Mouse (Mus musculus) heart, embryonic 15.5 days (tissue): ENCODE results near the gene Col23a1. TPM values are rescaled to one million over a fixed set of nuclear protein-coding genes. Genes with fewer than 3 reads are reported as not detected.

Experiments
- ATAC-seq: fragments of 200-750 bp; cut with Nextera tagmentation; replicated peaks from 2 replicates; pipeline ENCODE4 v1.8.0; 2017; ENCODE audit warnings: low read depth, moderate TSS enrichment; ENCODE audit not compliant: insufficient number of reproducible peaks, insufficient read depth, low FRiP score
- H3K27ac ChIP-seq: fragments of 300-500 bp; sonication (generic); 2 replicates; pipeline ENCODE4 v1.5.1; 2015; ENCODE audit warnings: mild to moderate bottlenecking, inconsistent platforms
- H3K27me3 ChIP-seq: fragments of 300-500 bp; sonication (generic); 2 replicates; pipeline ENCODE4 v1.6.1; 2015; ENCODE audit warnings: inconsistent platforms
- H3K36me3 ChIP-seq: fragments of 300-500 bp; sonication (generic); 2 replicates; pipeline ENCODE4 v1.6.1; 2015; ENCODE audit warnings: mild to moderate bottlenecking, inconsistent platforms
- H3K4me1 ChIP-seq: fragments of 300-500 bp; sonication (generic); replicated peaks from 2 replicates; pipeline ENCODE4 v1.6.1; 2015; ENCODE audit warnings: inconsistent platforms
- H3K4me2 ChIP-seq: fragments of 300-500 bp; sonication (generic); 2 replicates; pipeline ENCODE4 v1.6.1; 2015; ENCODE audit warnings: inconsistent platforms, mild to moderate bottlenecking, moderate library complexity
- H3K4me3 ChIP-seq: fragments of 300-500 bp; sonication (generic); 2 replicates; pipeline ENCODE4 v1.5.1; 2015; ENCODE audit warnings: mild to moderate bottlenecking, inconsistent platforms
- H3K9ac ChIP-seq: fragments of 300-500 bp; sonication (generic); 2 replicates; pipeline ENCODE4 v1.6.1; 2015; ENCODE audit warnings: mild to moderate bottlenecking, inconsistent platforms
- H3K9me3 ChIP-seq: fragments of 300-500 bp; sonication (generic); replicated peaks from 2 replicates; pipeline ENCODE4 v1.6.1; 2016; ENCODE audit warnings: inconsistent platforms
- WGBS: fragments of 180-500 bp; shearing (Covaris S2); methylation state at CpG from one replicate; pipeline ENCODE4 v1.1.7; 2015; ENCODE audit warnings: mixed read lengths; 5-methylcytosine and 5-hydroxymethylcytosine counted together
- polyA plus RNA-seq: library from polyadenylated mRNA; unstranded; fragments of >200 nt; fragmentation: Nextera tagmentation; extraction: Ambion mirVana; gene quantifications from 2 replicates; pipeline ENCODE4 v1.2.1, GENCODE M21; 2015

Col23a1 gene
- polyA plus RNA-seq, 1 experiment from 2014 or later = 7.2 TPM

- H3K27ac ChIP-seq = no peak overlapping the region
- no peak overlapping the region for H3K4me2 ChIP-seq
- H3K4me3 ChIP-seq = no peak overlapping the region
- H3K27me3 ChIP-seq = peaks cover 8% of the 10 kb centered on the region; the same call in 1 of the 2 replicates
- H3K9ac ChIP-seq = no peak overlapping the region
- no peak for ATAC-seq
- no peaks in the 10 kb centered on the region for H3K4me1 ChIP-seq
- no peaks in the 10 kb centered on the region for H3K9me3 ChIP-seq
- no peaks in the 10 kb centered on the region for H3K36me3 ChIP-seq
- WGBS = 57% methylated on average over 3 of the region's 3 CpGs
These were observed 100.8 kb downstream of the Col23a1 start for GRCm38 (mm10) chr11:51390521-51390920.

GRCm38 (mm10) chr11:51391548-51391947 is 101.8 kb downstream of the Col23a1 start:
- ATAC-seq = no peak

GRCm38 (mm10) chr11:51394301-51394865 is 104.7 kb downstream of the Col23a1 start:
- ATAC-seq = no peak
- 80% methylated on average over 9 of the region's 9 CpGs for WGBS
- Histone ChIP-seq H3K4me3 (no peak overlapping the region), H3K9me3 (no peaks in the 10 kb centered on the region), H3K27ac (no peak overlapping the region), H3K36me3 (no peaks in the 10 kb centered on the region), H3K4me1 (no peaks in the 10 kb centered on the region), H3K4me2 (no peak overlapping the region), H3K27me3 (peaks cover 11% of the 10 kb centered on the region; the same call in 1 of the 2 replicates), H3K9ac (no peak overlapping the region)

More at GRCm38 (mm10) chr11:51391548-51391947, 101.8 kb downstream of the Col23a1 start:
- Histone ChIP-seq H3K4me1 (no peaks in the 10 kb centered on the region), H3K4me3 (no peak overlapping the region), H3K9me3 (no peaks in the 10 kb centered on the region), H3K9ac (no peak overlapping the region), H3K27me3 (peaks cover 8% of the 10 kb centered on the region; the same call in 1 of the 2 replicates), H3K4me2 (no peak overlapping the region), H3K27ac (no peak overlapping the region), H3K36me3 (no peaks in the 10 kb centered on the region)
- WGBS = 42% methylated on average over 4 of the region's 4 CpGs

GRCm38 (mm10) chr11:51396451-51396850 is 106.7 kb downstream of the Col23a1 start:
- Histone ChIP-seq H3K36me3 (no peaks in the 10 kb centered on the region), H3K4me2 (no peak overlapping the region), H3K9ac (no peak overlapping the region), H3K27me3 (0 out of 2 replicates have a peak, but pooled peaks cover 9% of the 10 kb centered on the region), H3K4me3 (no peak overlapping the region), H3K4me1 (no peaks in the 10 kb centered on the region), H3K27ac (no peak overlapping the region), H3K9me3 (no peaks in the 10 kb centered on the region)
- ATAC-seq = no peak
- WGBS = 54% methylated on average over 2 of the region's 2 CpGs

- no peaks in the 10 kb centered on the region for H3K36me3 ChIP-seq
- H3K27ac ChIP-seq = no peak overlapping the region
- 0 out of 2 replicates have a peak, but pooled peaks cover 11% of the 10 kb centered on the region for H3K27me3 ChIP-seq
- no peak overlapping the region for H3K4me2 ChIP-seq
- H3K9me3 ChIP-seq = no peaks in the 10 kb centered on the region
- H3K4me1 ChIP-seq = no peaks in the 10 kb centered on the region
- 83% methylated on average over 5 of the region's 5 CpGs for WGBS
- H3K4me3 ChIP-seq = no peak overlapping the region
- no peak for ATAC-seq
- H3K9ac ChIP-seq = no peak overlapping the region
These were observed 108.4 kb downstream of the Col23a1 start for GRCm38 (mm10) chr11:51398084-51398483.

- H3K4me1 ChIP-seq = no peaks in the 10 kb centered on the region
- H3K27ac ChIP-seq = no peak overlapping the region
- H3K9ac ChIP-seq = no peak overlapping the region
- no peak overlapping the region for H3K4me3 ChIP-seq
- H3K27me3 ChIP-seq = 0 out of 2 replicates have a peak, but pooled peaks cover 11% of the 10 kb centered on the region
- no peaks in the 10 kb centered on the region for H3K36me3 ChIP-seq
- H3K9me3 ChIP-seq = no peaks in the 10 kb centered on the region
- no peak for ATAC-seq
- no peak overlapping the region for H3K4me2 ChIP-seq
- WGBS = 79% methylated on average over 11 of the region's 11 CpGs
These were observed 110.6 kb downstream of the Col23a1 start for GRCm38 (mm10) chr11:51400356-51400755.

GRCm38 (mm10) chr11:51401481-51402128 is 111.9 kb downstream of the Col23a1 start:
- H3K4me2 ChIP-seq = no peak overlapping the region
- H3K4me1 ChIP-seq = no peaks in the 10 kb centered on the region
- no peak overlapping the region for H3K4me3 ChIP-seq
- H3K27ac ChIP-seq = no peak overlapping the region
- H3K9me3 ChIP-seq = no peaks in the 10 kb centered on the region
- ATAC-seq = no peak
- no peaks in the 10 kb centered on the region for H3K36me3 ChIP-seq
- 79% methylated on average over 10 of the region's 10 CpGs for WGBS
- H3K9ac ChIP-seq = no peak overlapping the region
- H3K27me3 ChIP-seq = 0 out of 2 replicates have a peak, but pooled peaks cover 11% of the 10 kb centered on the region

GRCm38 (mm10) chr11:51403886-51404285 is 114.2 kb downstream of the Col23a1 start:
- 0 out of 2 replicates have a peak, but pooled peaks cover 8% of the 10 kb centered on the region for H3K27me3 ChIP-seq
- H3K36me3 ChIP-seq = no peaks in the 10 kb centered on the region
- no peak overlapping the region for H3K4me2 ChIP-seq
- ATAC-seq = no peak
- H3K9ac ChIP-seq = no peak overlapping the region
- WGBS = 55% methylated on average over 2 of the region's 2 CpGs
- H3K27ac ChIP-seq = no peak overlapping the region
- no peak overlapping the region for H3K4me3 ChIP-seq
- H3K4me1 ChIP-seq = no peaks in the 10 kb centered on the region
- H3K9me3 ChIP-seq = no peaks in the 10 kb centered on the region

GRCm38 (mm10) chr11:51404865-51405440 is 115.2 kb downstream of the Col23a1 start:
- Histone ChIP-seq H3K36me3 (no peaks in the 10 kb centered on the region), H3K9me3 (no peaks in the 10 kb centered on the region), H3K4me3 (no peak overlapping the region), H3K4me2 (no peak overlapping the region), H3K27me3 (0 out of 2 replicates have a peak, but pooled peaks cover 5% of the 10 kb centered on the region), H3K9ac (no peak overlapping the region), H3K27ac (no peak overlapping the region), H3K4me1 (no peaks in the 10 kb centered on the region)
- ATAC-seq = no peak
- WGBS = 71% methylated on average over 5 of the region's 5 CpGs

- no peaks in the 10 kb centered on the region for H3K36me3 ChIP-seq
- no peaks in the 10 kb centered on the region for H3K4me1 ChIP-seq
- 81% methylated on average over 8 of the region's 8 CpGs for WGBS
These were observed 116.8 kb downstream of the Col23a1 start for GRCm38 (mm10) chr11:51406531-51406930.

GRCm38 (mm10) chr11:51407351-51407750 is 117.6 kb downstream of the Col23a1 start:
- ATAC-seq = no peak
- no peak overlapping the region for H3K4me2 ChIP-seq
- no peaks in the 10 kb centered on the region for H3K9me3 ChIP-seq
- H3K9ac ChIP-seq = no peak overlapping the region
- WGBS = 85% methylated on average over 8 of the region's 8 CpGs
- H3K4me3 ChIP-seq = no peak overlapping the region
- 0 out of 2 replicates have a peak, but pooled peaks cover 5% of the 10 kb centered on the region for H3K27me3 ChIP-seq
- H3K36me3 ChIP-seq = no peaks in the 10 kb centered on the region
- no peak overlapping the region for H3K27ac ChIP-seq
- no peaks in the 10 kb centered on the region for H3K4me1 ChIP-seq

More at GRCm38 (mm10) chr11:51406531-51406930, 116.8 kb downstream of the Col23a1 start:
- Histone ChIP-seq H3K27me3 (0 out of 2 replicates have a peak, but pooled peaks cover 5% of the 10 kb centered on the region), H3K9ac (no peak overlapping the region), H3K4me2 (no peak overlapping the region), H3K4me3 (no peak overlapping the region), H3K9me3 (no peaks in the 10 kb centered on the region), H3K27ac (no peak overlapping the region)
- ATAC-seq = no peak
